Mouse (Mus musculus): ENCODE measurements around the gene Ptger4. TPM values are rescaled to one million over a fixed set of nuclear protein-coding genes. Genes with fewer than 3 reads are reported as not detected.

Gene Ptger4
- polyA plus RNA-seq (2015; fragmentation: Illumina TruSeq; extraction: RNeasy Lipid Tissue Mini Kit (QIAGEN cat#74804); ENCODE audit: insufficient read depth, low read depth, low replicate concordance): 1.9 TPM

DNA sequence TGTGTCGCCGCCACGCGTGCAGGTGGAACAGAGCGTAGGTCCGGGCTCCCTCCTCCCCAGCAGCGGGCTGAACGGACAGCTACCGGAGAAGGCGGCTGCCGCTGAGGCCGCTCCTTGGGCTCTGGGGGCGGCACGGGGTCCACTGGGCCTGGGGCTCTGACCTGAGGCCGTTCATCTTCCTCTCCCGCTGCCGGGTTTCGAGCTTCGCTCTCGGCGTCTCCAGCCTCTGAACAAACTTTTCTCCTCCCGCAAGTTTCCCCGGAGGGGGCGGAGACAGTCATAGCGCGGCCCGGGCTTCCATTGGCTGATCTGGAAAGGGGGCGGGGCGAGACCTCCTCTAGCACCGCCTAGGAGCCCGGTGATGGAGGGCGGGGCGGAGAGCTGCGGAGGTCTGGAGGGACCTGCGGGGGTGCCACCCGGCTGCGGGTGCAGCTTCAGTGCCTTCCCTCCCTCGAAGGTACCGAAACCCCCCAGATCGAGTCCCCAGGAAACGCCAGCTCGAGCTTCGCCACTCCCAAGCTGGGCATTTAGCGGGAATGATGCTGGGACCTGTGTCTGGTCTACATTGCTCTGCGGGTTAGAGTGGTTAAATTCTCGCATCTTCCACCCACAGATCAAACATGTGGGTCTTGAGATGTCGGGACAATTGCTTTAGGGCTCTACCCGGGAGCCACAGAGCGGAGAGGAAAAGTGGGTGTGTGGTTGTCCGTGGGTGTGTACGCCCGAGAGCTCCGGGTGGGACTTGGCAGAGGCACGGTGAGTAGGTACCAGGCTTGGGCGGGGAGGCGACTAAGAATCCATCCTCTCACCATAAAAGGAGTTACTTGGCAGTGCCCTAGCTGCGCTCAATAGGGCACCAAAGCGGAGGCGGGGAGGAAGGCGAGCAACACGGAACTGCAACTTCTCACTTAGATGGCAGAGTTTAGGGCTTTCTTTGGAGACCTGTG is at the start of gene Ptger4:
Ptger4 (minus strand) TSS at position 229 of the 947 bp plus-strand sequence.

DNA sequence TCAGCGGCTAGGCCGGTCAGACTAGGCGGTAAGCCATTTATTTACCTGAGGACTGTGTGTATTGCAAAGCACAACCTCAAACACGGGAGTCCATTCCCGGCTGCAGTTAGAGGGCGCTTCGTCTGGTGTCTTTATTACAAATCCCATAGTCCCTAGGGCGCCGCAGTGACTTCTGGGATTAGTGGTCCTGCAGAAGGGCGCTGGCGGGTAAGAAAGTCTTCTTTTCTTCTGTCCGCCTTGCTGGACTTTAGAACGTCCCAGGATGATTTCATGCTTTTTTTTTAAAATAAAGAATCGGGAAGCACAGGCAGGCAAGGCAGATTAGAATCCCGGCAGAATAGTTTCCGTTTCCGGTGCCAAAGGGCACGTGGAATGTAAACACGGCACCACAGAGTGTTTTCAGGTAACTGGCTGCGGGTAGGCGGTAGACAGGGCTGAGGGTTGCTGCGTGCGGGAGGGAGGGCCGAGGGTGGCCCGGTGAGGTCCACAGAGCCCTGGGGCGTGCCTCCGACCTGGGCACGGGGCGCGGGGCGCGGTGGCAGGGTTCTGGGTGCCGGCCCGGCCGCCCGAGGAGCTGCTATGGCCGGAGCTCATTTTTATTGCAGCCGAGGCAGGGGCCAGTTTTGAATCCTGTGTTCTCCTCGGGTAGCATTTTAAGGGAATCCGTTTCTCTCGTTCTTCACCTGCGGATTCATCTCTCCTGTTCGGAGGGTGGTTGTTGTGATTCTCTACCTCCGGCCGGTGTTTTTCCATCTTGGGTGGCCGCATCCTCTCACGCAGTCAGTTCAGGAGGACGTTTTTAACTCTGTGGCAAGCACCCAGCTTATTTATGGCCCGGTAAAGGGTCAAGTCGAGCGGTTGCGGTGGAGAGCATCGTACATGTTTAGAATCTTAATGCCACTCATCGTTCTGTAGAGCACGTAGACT is 58.4 kb downstream of the Ptger4 start, which contains the start of gene Ttc33:
Ttc33 (plus strand) TSS at position 160 of the 927 bp plus-strand sequence.

Other genes starting within 250 kb of the Ptger4 start
- gene C7, start 180.4 kb downstream of the Ptger4 start, polyA plus RNA-seq (2015; fragmentation: Illumina TruSeq; extraction: RNeasy Lipid Tissue Mini Kit (QIAGEN cat#74804); ENCODE audit: insufficient read depth, low read depth, low replicate concordance): 2.4 TPM
- gene Card6, start 135.6 kb downstream of the Ptger4 start, polyA plus RNA-seq (2015; fragmentation: Illumina TruSeq; extraction: RNeasy Lipid Tissue Mini Kit (QIAGEN cat#74804); ENCODE audit: insufficient read depth, low read depth, low replicate concordance): 1.0 TPM
- gene Rpl37, start 127.5 kb downstream of the Ptger4 start, polyA plus RNA-seq (2015; fragmentation: Illumina TruSeq; extraction: RNeasy Lipid Tissue Mini Kit (QIAGEN cat#74804); ENCODE audit: insufficient read depth, low read depth, low replicate concordance): 440 TPM
- gene Prkaa1, start 100.3 kb downstream of the Ptger4 start, polyA plus RNA-seq (2015; fragmentation: Illumina TruSeq; extraction: RNeasy Lipid Tissue Mini Kit (QIAGEN cat#74804); ENCODE audit: insufficient read depth, low read depth, low replicate concordance): 4.7 TPM
- 5.3 TPM for gene Ttc33, start 58.7 kb downstream of the Ptger4 start, polyA plus RNA-seq (2015; fragmentation: Illumina TruSeq; extraction: RNeasy Lipid Tissue Mini Kit (QIAGEN cat#74804); ENCODE audit: insufficient read depth, low read depth, low replicate concordance)